Mouse (Mus musculus): ENCODE results near the gene Itga7. TPM values are rescaled to one million over a fixed set of nuclear protein-coding genes. Genes with fewer than 3 reads are reported as not detected.

The Itga7 gene
- polyA plus RNA-seq, 1 experiment from 2014 or later, result 0.41 TPM

DNA sequence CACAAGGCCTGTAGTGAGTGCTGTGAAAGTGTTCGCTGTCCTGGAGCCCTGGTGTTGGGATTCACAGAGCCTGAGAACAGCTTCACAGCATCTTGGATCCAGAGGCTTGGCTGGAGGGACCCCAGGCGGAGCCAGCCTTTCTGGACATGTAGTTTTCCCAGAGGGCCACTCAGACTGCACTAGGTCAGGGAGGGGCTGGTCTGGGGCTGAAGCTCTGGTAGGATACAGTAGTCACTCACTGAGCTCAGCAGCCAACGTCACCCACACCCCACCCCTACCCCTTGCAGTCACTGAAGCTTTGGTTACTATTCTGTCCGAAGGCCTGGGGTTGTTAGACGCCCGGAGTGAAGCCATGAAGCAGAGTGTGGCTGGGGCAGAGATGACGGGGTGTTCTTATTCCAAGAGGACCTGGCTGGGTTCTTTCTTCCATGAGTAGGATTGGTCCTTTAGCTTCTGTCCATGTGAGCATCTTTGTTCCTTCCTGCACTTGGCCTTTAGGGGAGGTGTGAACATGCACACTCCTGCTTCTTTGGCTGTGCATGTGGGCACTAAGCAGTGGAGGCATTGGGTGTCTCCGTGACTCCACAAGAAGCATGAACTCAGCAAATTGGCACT, 2.3 kb downstream of the Itga7 start:
- ATAC-seq (ENCODE audit: low read depth) (no peak), DNase-seq (no peak)
- no peak overlapping the region for H3K4me3 ChIP-seq (replicated peaks)
- no peak overlapping the region for H3K9ac ChIP-seq
- H3K4me2 ChIP-seq, result no peak overlapping the region
- no peak overlapping the region for H3K27ac ChIP-seq
- H3K36me3 ChIP-seq, result no peaks in the 10 kb centered on the region
- 0 out of 2 replicates have a peak, but pooled peaks cover 8% of the 10 kb centered on the region for H3K4me1 ChIP-seq (replicated peaks)
- H3K9me3 ChIP-seq (replicated peaks), result no peaks in the 10 kb centered on the region
- 60% methylated on average over 8 of the region's 8 CpGs for WGBS (ENCODE audit: insufficient replicate concordance)
- H3K27me3 ChIP-seq, result peaks cover 63% of the 10 kb centered on the region

DNA sequence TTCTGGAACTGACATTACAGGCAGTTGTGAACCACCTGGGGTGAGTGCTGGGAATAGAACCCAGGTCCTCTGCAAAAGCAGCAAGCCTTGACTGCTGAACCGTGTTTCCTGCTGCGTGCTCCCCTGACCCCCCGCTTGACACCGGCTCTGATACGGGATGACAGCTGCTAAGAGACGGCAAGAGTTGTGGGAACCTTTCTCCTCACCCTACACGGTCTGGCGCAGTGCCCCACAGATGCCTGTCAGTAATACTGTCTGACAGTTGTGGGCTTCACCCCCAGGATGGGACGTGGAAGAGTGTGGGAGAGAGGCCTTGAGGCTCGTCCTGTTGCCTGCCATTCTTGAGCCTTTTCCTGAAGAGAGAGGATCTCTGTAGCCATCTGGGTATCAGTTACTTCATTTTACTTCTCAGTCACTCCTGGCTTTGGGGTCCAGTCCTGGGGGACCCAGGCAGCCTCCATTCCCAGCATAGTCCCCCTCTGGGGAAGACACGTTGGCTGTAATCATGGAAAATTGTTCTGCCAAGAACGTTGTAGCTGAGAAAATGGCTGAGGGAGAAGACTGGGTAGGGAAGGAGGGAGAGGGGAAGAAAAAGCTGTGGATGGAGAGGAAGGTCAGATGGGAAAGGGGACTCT, 4.3 kb downstream of the Itga7 start:
- Histone ChIP-seq H3K36me3 (no peaks in the 10 kb centered on the region), H3K9me3 (replicated peaks) (no peaks in the 10 kb centered on the region), H3K4me1 (replicated peaks) (0 out of 2 replicates have a peak, but pooled peaks cover 8% of the 10 kb centered on the region), H3K27me3 (peaks cover 53% of the 10 kb centered on the region), H3K4me2 (no peak overlapping the region), H3K27ac (no peak overlapping the region), H3K9ac (no peak overlapping the region), H3K4me3 (replicated peaks) (no peak overlapping the region)
- no peak for DNase-seq
- ATAC-seq (ENCODE audit: low read depth), result no peak
- 60% methylated on average over 12 of the region's 12 CpGs for WGBS (ENCODE audit: insufficient replicate concordance)

DNA sequence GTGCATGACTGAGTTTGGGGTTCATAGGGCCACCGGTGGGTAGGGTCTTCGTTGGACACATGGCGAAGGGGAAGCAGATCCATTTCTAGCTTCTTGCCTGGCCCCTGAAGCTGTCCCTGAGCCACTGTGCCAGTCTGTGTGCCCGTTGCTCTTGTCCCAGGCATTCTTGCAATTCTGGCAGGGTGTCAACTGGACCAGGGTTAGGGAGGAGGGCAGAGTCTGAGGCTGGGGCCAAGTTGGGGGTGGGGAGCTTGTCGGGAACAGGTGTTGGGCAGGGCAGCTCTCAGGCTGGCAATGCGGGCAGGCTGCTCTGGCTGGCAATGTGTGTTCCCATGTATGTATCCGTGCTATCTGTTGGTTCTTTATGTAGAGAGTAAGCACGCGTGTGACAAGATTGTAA, 4.8 kb downstream of the Itga7 start:
- H3K4me1 ChIP-seq (replicated peaks), result 0 out of 2 replicates have a peak, but pooled peaks cover 6% of the 10 kb centered on the region
- no peak for ATAC-seq (ENCODE audit: low read depth)

DNA sequence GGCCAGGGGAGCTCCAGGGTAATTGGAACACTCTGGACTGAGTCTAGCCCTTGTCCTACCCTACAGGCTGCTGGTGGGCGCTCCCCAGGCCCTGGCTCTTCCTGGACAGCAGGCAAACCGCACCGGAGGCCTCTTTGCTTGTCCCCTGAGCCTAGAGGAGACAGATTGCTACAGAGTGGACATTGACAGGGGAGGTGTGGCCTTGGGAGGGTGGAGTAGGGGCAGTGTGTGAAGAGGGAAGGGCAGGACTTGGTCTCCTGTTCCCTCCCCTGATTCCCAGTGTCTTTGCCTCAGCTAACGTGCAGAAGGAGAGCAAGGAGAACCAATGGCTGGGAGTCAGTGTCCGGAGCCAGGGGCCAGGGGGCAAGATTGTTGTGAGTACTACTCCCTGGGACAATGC, 5.4 kb downstream of the Itga7 start:
- no peak for DNase-seq
- WGBS (ENCODE audit: insufficient replicate concordance), result 45% methylated on average over 5 of the region's 5 CpGs
- Histone ChIP-seq H3K4me1 (replicated peaks) (0 out of 2 replicates have a peak, but pooled peaks cover under 1% of the 10 kb centered on the region), H3K27ac (no peak overlapping the region), H3K4me3 (replicated peaks) (no peak overlapping the region), H3K36me3 (no peaks in the 10 kb centered on the region), H3K9me3 (replicated peaks) (no peaks in the 10 kb centered on the region), H3K4me2 (no peak overlapping the region), H3K9ac (no peak overlapping the region), H3K27me3 (peaks cover 49% of the 10 kb centered on the region)
- no peak for ATAC-seq (ENCODE audit: low read depth)

More for the DNA sequence above, 4.8 kb downstream of the Itga7 start:
- peaks cover 49% of the 10 kb centered on the region for H3K27me3 ChIP-seq
- 65% methylated on average over 9 of the region's 9 CpGs for WGBS (ENCODE audit: insufficient replicate concordance)
- no peak overlapping the region for H3K4me2 ChIP-seq
- no peaks in the 10 kb centered on the region for H3K9me3 ChIP-seq (replicated peaks)
- no peak for DNase-seq
- no peak overlapping the region for H3K9ac ChIP-seq
- H3K36me3 ChIP-seq, result no peaks in the 10 kb centered on the region
- no peak overlapping the region for H3K27ac ChIP-seq
- H3K4me3 ChIP-seq (replicated peaks), result no peak overlapping the region

DNA sequence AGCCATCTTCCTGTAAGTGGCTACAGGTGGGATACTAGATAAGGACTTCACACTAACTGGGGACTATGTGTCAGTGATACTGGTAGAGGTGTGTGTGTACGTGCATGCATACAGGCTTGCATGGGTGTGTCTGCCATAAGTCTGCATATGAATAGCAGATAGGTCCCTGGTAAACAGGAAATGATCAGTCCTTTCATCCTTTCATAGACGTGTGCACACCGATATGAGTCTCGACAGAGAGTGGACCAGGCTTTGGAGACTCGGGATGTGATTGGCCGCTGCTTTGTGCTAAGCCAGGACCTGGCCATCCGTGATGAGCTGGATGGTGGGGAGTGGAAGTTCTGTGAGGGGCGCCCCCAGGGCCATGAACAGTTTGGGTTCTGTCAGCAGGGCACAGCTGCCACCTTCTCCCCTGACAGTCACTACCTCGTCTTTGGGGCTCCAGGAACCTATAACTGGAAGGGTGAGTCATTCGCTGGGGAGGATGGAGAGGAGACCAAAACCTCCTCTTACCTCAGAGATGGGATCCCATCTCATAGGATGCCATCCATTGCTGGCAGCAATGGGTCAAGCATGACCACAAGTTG, 7.0 kb downstream of the Itga7 start:
- DNase-seq (no peak), ATAC-seq (ENCODE audit: low read depth) (no peak)
- no peak overlapping the region for H3K9ac ChIP-seq
- 53% methylated on average over 10 of the region's 10 CpGs for WGBS (ENCODE audit: insufficient replicate concordance)
- no peak overlapping the region for H3K4me3 ChIP-seq (replicated peaks)
- no peaks in the 10 kb centered on the region for H3K4me1 ChIP-seq (replicated peaks)
- no peaks in the 10 kb centered on the region for H3K9me3 ChIP-seq (replicated peaks)
- H3K27me3 ChIP-seq, result peaks cover 38% of the 10 kb centered on the region
- H3K36me3 ChIP-seq, result no peaks in the 10 kb centered on the region
- H3K27ac ChIP-seq, result no peak overlapping the region
- H3K4me2 ChIP-seq, result no peak overlapping the region

DNA sequence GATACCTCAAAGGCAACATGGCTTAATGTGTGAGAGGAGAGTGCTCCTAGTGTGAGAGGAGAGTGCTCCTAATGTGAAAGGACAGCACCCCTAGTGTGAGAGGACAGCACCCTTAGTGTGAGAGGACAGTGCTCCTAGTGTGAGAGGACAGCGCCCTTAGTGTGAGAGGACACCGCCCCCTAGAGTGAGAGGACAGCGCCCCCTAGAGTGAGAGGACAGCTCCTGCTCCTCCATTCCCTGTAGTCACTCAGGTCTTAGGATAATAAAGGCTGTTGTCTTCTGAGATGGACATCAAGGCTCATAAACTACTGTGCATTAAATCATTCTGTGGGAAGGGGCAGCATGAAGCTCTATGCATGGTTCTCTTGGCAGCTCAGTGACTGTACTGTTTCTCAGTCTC, 12.1 kb downstream of the Itga7 start:
- no peak overlapping the region for H3K27ac ChIP-seq
- no peak overlapping the region for H3K9ac ChIP-seq
- H3K27me3 ChIP-seq, result peaks cover 35% of the 10 kb centered on the region
- H3K9me3 ChIP-seq (replicated peaks), result no peaks in the 10 kb centered on the region; the same call in 1 of the 2 replicates
- H3K4me2 ChIP-seq, result no peak overlapping the region
- H3K4me3 ChIP-seq (replicated peaks), result no peak overlapping the region
- WGBS (ENCODE audit: insufficient replicate concordance), result 26% methylated on average over 3 of the region's 3 CpGs
- no peak for ATAC-seq (ENCODE audit: low read depth)
- no peaks in the 10 kb centered on the region for H3K4me1 ChIP-seq (replicated peaks)
- DNase-seq, result no peak
- no peaks in the 10 kb centered on the region for H3K36me3 ChIP-seq

DNA sequence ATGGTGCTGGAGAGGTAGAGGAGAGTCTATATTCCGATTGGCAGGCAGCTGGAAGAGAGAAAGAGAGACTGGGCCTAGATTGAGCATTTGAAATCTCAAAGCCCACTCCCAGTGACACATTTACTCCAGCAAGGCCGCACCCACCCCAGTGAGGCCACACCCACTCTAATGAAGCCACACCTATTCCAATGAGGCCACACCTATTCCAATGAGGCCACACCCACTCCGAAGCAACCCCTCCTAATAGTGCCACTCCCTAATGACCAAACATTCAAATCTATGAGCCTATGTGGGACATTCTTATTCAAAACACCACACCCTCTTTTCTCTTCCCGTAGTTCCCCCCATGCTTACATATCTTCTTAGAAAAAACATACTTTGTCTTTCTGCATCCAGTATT, 13.9 kb downstream of the Itga7 start:
- Histone ChIP-seq H3K27me3 (peaks cover 37% of the 10 kb centered on the region), H3K4me2 (no peak overlapping the region), H3K9me3 (replicated peaks) (no peaks in the 10 kb centered on the region; the same call in 1 of the 2 replicates), H3K9ac (no peak overlapping the region), H3K4me3 (replicated peaks) (no peak overlapping the region), H3K27ac (no peak overlapping the region), H3K36me3 (no peaks in the 10 kb centered on the region), H3K4me1 (replicated peaks) (no peaks in the 10 kb centered on the region)
- ATAC-seq (ENCODE audit: low read depth) (no peak), DNase-seq (no peak)
- WGBS (ENCODE audit: insufficient replicate concordance), result 68% methylated on average over 4 of the region's 4 CpGs

DNA sequence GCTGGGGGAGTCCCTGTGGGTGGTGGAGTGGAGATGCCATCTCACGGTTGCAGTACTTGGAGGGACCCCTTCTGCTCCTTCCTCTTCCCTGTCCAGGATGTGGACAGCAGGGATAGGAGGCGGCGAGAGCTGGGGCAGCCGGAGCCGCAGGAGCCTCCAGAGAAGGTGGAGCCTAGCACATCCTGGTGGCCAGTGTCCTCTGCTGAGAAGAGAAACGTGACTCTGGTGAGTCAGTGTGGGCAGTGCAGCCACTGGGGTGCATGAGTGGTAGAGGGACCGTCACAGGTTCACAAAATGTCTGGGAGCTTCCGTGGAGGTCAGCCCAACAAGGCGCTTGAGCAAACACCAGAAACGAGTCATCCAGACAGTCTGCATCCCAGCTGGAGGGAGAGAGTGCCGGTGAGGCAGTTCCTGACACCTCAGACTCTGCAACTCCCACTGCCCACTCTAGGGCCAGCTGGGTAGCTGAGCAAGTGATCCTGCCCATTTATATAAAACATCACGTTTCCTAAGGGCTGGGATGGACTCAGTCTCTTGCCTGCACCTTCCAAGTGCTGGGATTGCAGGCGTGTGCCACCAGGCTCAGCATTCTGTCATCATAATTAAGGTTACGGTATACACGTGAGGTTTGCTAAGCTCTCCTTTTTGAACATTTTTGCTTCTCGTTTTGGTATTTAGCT, 16.7 kb downstream of the Itga7 start:
- Histone ChIP-seq H3K27ac (no peak overlapping the region), H3K36me3 (no peaks in the 10 kb centered on the region), H3K4me2 (no peak overlapping the region), H3K4me1 (replicated peaks) (no peaks in the 10 kb centered on the region), H3K4me3 (replicated peaks) (no peak overlapping the region), H3K9me3 (replicated peaks) (no peaks in the 10 kb centered on the region; the same call in 1 of the 2 replicates), H3K27me3 (peaks cover 34% of the 10 kb centered on the region), H3K9ac (no peak overlapping the region)
- DNase-seq (no peak), ATAC-seq (ENCODE audit: low read depth) (0 out of 2 replicates have a peak, but pooled peaks have one; percentile 7)
- 44% methylated on average over 16 of the region's 16 CpGs for WGBS (ENCODE audit: insufficient replicate concordance)

DNA sequence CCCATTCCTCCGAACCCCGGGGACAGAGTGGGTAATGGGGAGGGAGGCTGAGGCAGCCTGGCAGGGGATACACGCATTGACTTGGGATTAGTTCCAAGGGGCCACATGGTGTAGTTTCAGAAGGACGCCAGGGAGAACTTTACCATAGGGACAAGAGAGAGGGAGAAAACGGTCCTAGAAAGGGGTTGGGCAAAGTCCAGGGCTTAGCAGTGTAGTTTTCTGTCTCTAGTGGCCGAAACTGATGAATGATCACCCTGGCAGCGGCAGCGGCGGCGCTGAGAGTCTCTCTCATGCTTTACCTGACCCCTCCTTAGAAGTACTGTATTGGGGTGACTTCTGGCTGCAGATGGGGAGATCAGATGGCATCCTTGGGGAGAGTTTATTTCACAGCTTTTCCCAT, 24.7 kb downstream of the Itga7 start:
- no peak overlapping the region for H3K27ac ChIP-seq
- H3K36me3 ChIP-seq, result no peaks in the 10 kb centered on the region
- H3K9ac ChIP-seq, result no peak overlapping the region
- H3K9me3 ChIP-seq (replicated peaks), result no peaks in the 10 kb centered on the region
- WGBS (ENCODE audit: insufficient replicate concordance), result 62% methylated on average over 10 of the region's 10 CpGs
- no peaks in the 10 kb centered on the region for H3K4me1 ChIP-seq (replicated peaks)
- no peak overlapping the region for H3K4me3 ChIP-seq (replicated peaks)
- ATAC-seq (ENCODE audit: low read depth), result no peak
- no peak for DNase-seq
- peaks cover 47% of the 10 kb centered on the region for H3K27me3 ChIP-seq
- H3K4me2 ChIP-seq, result no peak overlapping the region

DNA sequence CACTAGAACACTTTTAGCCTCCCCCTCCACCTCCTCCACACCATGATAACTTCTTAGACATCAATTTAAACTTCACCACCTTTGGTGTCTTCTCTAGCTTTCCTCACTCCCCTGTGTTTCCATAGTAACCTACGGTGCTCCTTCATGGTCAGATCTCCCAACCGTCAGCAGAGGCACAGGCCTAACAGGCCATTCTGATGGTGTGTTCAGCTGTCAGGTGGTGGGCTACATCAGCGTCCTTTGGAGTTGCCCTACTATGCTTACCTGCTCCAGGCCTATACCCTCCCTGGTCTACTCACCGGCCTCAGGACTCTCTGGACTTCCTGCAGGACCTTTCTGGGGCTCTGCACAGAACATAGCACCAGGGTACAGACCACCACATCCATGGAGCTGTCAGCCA, 26.5 kb downstream of the Itga7 start:
- no peak for DNase-seq
- ATAC-seq (ENCODE audit: low read depth), result no peak

More for the DNA sequence above, 26.5 kb downstream of the Itga7 start:
- peaks cover 41% of the 10 kb centered on the region for H3K27me3 ChIP-seq
- no peaks in the 10 kb centered on the region for H3K9me3 ChIP-seq (replicated peaks)
- H3K36me3 ChIP-seq, result no peaks in the 10 kb centered on the region
- no peak overlapping the region for H3K27ac ChIP-seq
- 51% methylated on average over 4 of the region's 4 CpGs for WGBS (ENCODE audit: insufficient replicate concordance)
- H3K4me2 ChIP-seq, result no peak overlapping the region
- no peak overlapping the region for H3K4me3 ChIP-seq (replicated peaks)
- H3K4me1 ChIP-seq (replicated peaks), result no peaks in the 10 kb centered on the region
- no peak overlapping the region for H3K9ac ChIP-seq

Measured in liver, embryonic 13.5 days (tissue).